Mouse (Mus musculus) hindbrain, embryonic 11.5 days (tissue): ENCODE measurements around the gene Pxylp1. TPM values are rescaled to one million over a fixed set of nuclear protein-coding genes. Genes with fewer than 3 reads are reported as not detected.
A peak's percentile ranks its signal among the peaks of the same experiment; 100 is the strongest.

Experiments used
- ATAC-seq: fragments of 200-750 bp; cut with Nextera tagmentation; 2 replicates; pipeline ENCODE4 v1.8.0; 2017; ENCODE audit warnings: mild to moderate bottlenecking, moderate TSS enrichment, moderate library complexity; ENCODE audit not compliant: low FRiP score
- DNase-seq: peaks from one replicate; pipeline ENCODE4 v3.0.0-alpha.2; 2015; ENCODE audit warnings: low spot score
- H3K27ac ChIP-seq: fragments of 300-500 bp; sonication (generic); 2 replicates; pipeline ENCODE4 v1.5.1; 2014; ENCODE audit warnings: mild to moderate bottlenecking, low read depth, low read length
- H3K27me3 ChIP-seq: fragments of 300-500 bp; sonication (generic); 2 replicates; pipeline ENCODE4 v1.6.1; 2014; ENCODE audit warnings: mild to moderate bottlenecking, low read length, moderate library complexity, mixed read lengths; ENCODE audit not compliant: control insufficient read depth, insufficient read depth
- H3K36me3 ChIP-seq: fragments of 300-500 bp; sonication (generic); 2 replicates; pipeline ENCODE4 v1.6.1; 2014; ENCODE audit warnings: mild to moderate bottlenecking, low read length, moderate library complexity, mixed read lengths; ENCODE audit not compliant: control insufficient read depth, insufficient read depth
- H3K4me1 ChIP-seq: fragments of 300-500 bp; sonication (generic); replicated peaks from 2 replicates; pipeline ENCODE4 v1.6.1; 2014; ENCODE audit warnings: low read length, mixed read lengths; ENCODE audit not compliant: control insufficient read depth, insufficient read depth
- H3K4me2 ChIP-seq: fragments of 300-500 bp; sonication (generic); replicated peaks from 2 replicates; pipeline ENCODE4 v1.6.1; 2014; ENCODE audit warnings: mild to moderate bottlenecking, low read depth, low read length
- H3K4me3 ChIP-seq: fragments of 300-500 bp; sonication (generic); 2 replicates; pipeline ENCODE4 v1.5.1; 2014; ENCODE audit warnings: low read depth, low read length
- H3K9ac ChIP-seq: fragments of 300-500 bp; sonication (generic); 2 replicates; pipeline ENCODE4 v1.6.1; 2014; ENCODE audit warnings: low read depth, low read length
- H3K9me3 ChIP-seq: fragments of 300-500 bp; sonication (generic); 2 replicates; pipeline ENCODE4 v1.6.1; 2016; ENCODE audit warnings: low read length; ENCODE audit not compliant: control insufficient read depth
- WGBS: fragments of 180-500 bp; shearing (Covaris S2); extraction: QIAGEN DNeasy Blood & Tissue Kit; methylation state at CpG from one replicate; pipeline ENCODE4 v1.1.7; 2014; 5-methylcytosine and 5-hydroxymethylcytosine counted together
- polyA plus RNA-seq: library from polyadenylated mRNA; unstranded; fragments of >200 nt; fragmentation: Nextera tagmentation; extraction: Ambion mirVana; gene quantifications from 2 replicates; pipeline ENCODE4 v1.2.1, GENCODE M21; 2014

Pxylp1 gene
- polyA plus RNA-seq, 1 experiment from 2014 or later = 40.3 TPM

- Histone ChIP-seq H3K9me3 (no peaks in the 10 kb centered on the region), H3K4me3 (no peak overlapping the region), H3K27ac (no peak overlapping the region), H3K27me3 (no peaks in the 10 kb centered on the region), H3K36me3 (no peaks in the 10 kb centered on the region), H3K4me2 (no peak overlapping the region), H3K4me1 (no peaks in the 10 kb centered on the region), H3K9ac (no peak overlapping the region)
- DNase-seq (no peak), ATAC-seq (no peak)
- WGBS = 86% methylated on average over 2 of the region's 3 CpGs
These were observed 62.8 kb downstream of the Pxylp1 start for GRCm38 (mm10) chr9:96829682-96830081.

- H3K27ac ChIP-seq = no peak overlapping the region
- H3K4me2 ChIP-seq = no peak overlapping the region
- ATAC-seq (no peak), DNase-seq (no peak)
- no peaks in the 10 kb centered on the region for H3K9me3 ChIP-seq
- 73% methylated on average over 2 of the region's 2 CpGs for WGBS
- H3K9ac ChIP-seq = no peak overlapping the region
- no peaks in the 10 kb centered on the region for H3K36me3 ChIP-seq
- no peak overlapping the region for H3K4me3 ChIP-seq
- no peaks in the 10 kb centered on the region for H3K27me3 ChIP-seq
- H3K4me1 ChIP-seq = no peaks in the 10 kb centered on the region
These were observed 64.4 kb downstream of the Pxylp1 start for GRCm38 (mm10) chr9:96828071-96828470.

- Histone ChIP-seq H3K27ac (no peak overlapping the region), H3K9me3 (no peaks in the 10 kb centered on the region), H3K9ac (no peak overlapping the region), H3K27me3 (no peaks in the 10 kb centered on the region), H3K4me2 (no peak overlapping the region), H3K4me1 (no peaks in the 10 kb centered on the region), H3K36me3 (no peaks in the 10 kb centered on the region), H3K4me3 (no peak overlapping the region)
- ATAC-seq (no peak), DNase-seq (no peak)
- WGBS = 78% methylated on average over 12 of the region's 12 CpGs
These were observed 65.3 kb downstream of the Pxylp1 start for GRCm38 (mm10) chr9:96827002-96827785.

- Histone ChIP-seq H3K27ac (no peak overlapping the region), H3K4me1 (no peaks in the 10 kb centered on the region), H3K9me3 (no peaks in the 10 kb centered on the region), H3K36me3 (no peaks in the 10 kb centered on the region), H3K4me3 (no peak overlapping the region), H3K4me2 (no peak overlapping the region), H3K27me3 (no peaks in the 10 kb centered on the region), H3K9ac (no peak overlapping the region)
- no peak for ATAC-seq
- DNase-seq = no peak
- 94% methylated on average over 18 of the region's 18 CpGs for WGBS
These were observed 67.6 kb downstream of the Pxylp1 start for GRCm38 (mm10) chr9:96824857-96825256.

- ATAC-seq (no peak), DNase-seq (no peak)
- H3K9ac ChIP-seq = no peak overlapping the region
- H3K27me3 ChIP-seq = no peaks in the 10 kb centered on the region
- 86% methylated on average over 12 of the region's 12 CpGs for WGBS
- H3K36me3 ChIP-seq = no peaks in the 10 kb centered on the region
- no peak overlapping the region for H3K27ac ChIP-seq
- H3K4me1 ChIP-seq = no peaks in the 10 kb centered on the region
- H3K9me3 ChIP-seq = no peaks in the 10 kb centered on the region
- no peak overlapping the region for H3K4me2 ChIP-seq
- H3K4me3 ChIP-seq = no peak overlapping the region
These were observed 68.4 kb downstream of the Pxylp1 start for GRCm38 (mm10) chr9:96824026-96824425.

GRCm38 (mm10) chr9:96823541-96823940 is 68.9 kb downstream of the Pxylp1 start:
- no peak for DNase-seq
- Histone ChIP-seq H3K36me3 (no peaks in the 10 kb centered on the region), H3K9me3 (no peaks in the 10 kb centered on the region), H3K9ac (no peak overlapping the region), H3K4me3 (no peak overlapping the region), H3K27ac (no peak overlapping the region), H3K4me1 (no peaks in the 10 kb centered on the region), H3K27me3 (no peaks in the 10 kb centered on the region), H3K4me2 (no peak overlapping the region)
- ATAC-seq = no peak
- WGBS = 80% methylated on average over 5 of the region's 5 CpGs

GRCm38 (mm10) chr9:96823005-96823404 is 69.5 kb downstream of the Pxylp1 start:
- Histone ChIP-seq H3K4me3 (no peak overlapping the region), H3K4me2 (no peak overlapping the region), H3K27me3 (no peaks in the 10 kb centered on the region), H3K9ac (no peak overlapping the region), H3K9me3 (no peaks in the 10 kb centered on the region), H3K36me3 (no peaks in the 10 kb centered on the region), H3K27ac (no peak overlapping the region), H3K4me1 (no peaks in the 10 kb centered on the region)
- DNase-seq = no peak
- ATAC-seq = no peak
- 90% methylated on average over 9 of the region's 9 CpGs for WGBS

GRCm38 (mm10) chr9:96818822-96819481 is 73.5 kb downstream of the Pxylp1 start:
- no peaks in the 10 kb centered on the region for H3K36me3 ChIP-seq
- no peaks in the 10 kb centered on the region for H3K27me3 ChIP-seq
- H3K27ac ChIP-seq = no peak overlapping the region
- no peak for DNase-seq
- WGBS = 68% methylated on average over 11 of the region's 11 CpGs
- ATAC-seq = peak; percentile 45
- H3K4me1 ChIP-seq = no peaks in the 10 kb centered on the region
- no peak overlapping the region for H3K4me2 ChIP-seq
- no peaks in the 10 kb centered on the region for H3K9me3 ChIP-seq
- H3K4me3 ChIP-seq = no peak overlapping the region
- no peak overlapping the region for H3K9ac ChIP-seq
